Mouse (Mus musculus) lung, adult 2 months (tissue): ENCODE measurements around the gene Mrpl44. TPM values are rescaled to one million over a fixed set of nuclear protein-coding genes. Genes with fewer than 3 reads are reported as not detected.

Experiments used
- DNase-seq: peaks from one replicate; pipeline ENCODE4 v3.0.0; 2022
- H3K4me1 ChIP-seq: fragments of 200-500 bp; 2 replicates; pipeline ENCODE4 v1.6.1; 2011; ENCODE audit warnings: low read length; ENCODE audit not compliant: control insufficient read depth, insufficient read depth
- H3K4me3 ChIP-seq: fragments of 200-500 bp; replicated peaks from 2 replicates; pipeline ENCODE3; 2011; ENCODE audit warnings: low read depth, mild to moderate bottlenecking, control low read depth, low read length; ENCODE audit errors: extremely low read depth
- CTCF ChIP-seq: fragments of 200-500 bp; IDR thresholded peaks from 2 replicates; pipeline ENCODE4 v1.5.1; 2011; ENCODE audit warnings: mild to moderate bottlenecking, low read length, control low read depth; ENCODE audit not compliant: insufficient read depth
- POLR2A ChIP-seq: fragments of 200-500 bp; IDR thresholded peaks from 2 replicates; pipeline ENCODE4 v1.6.1; 2011; ENCODE audit warnings: low read depth, mild to moderate bottlenecking, control low read depth, low read length, borderline replicate concordance; ENCODE audit errors: extremely low read depth
- WGBS: fragments of 180-500 bp; shearing (Covaris S2); methylation state at CpG from one replicate; pipeline ENCODE4 v1.1.7; 2018; 5-methylcytosine and 5-hydroxymethylcytosine counted together
- polyA plus RNA-seq: library from polyadenylated mRNA; depleted of rRNA; stranded (reverse); fragments of >200 nt; gene quantifications from 2 replicates; pipeline ENCODE4 v1.2.3, GENCODE M21; 2012

The Mrpl44 gene
- polyA plus RNA-seq, 1 experiment: 9.4 TPM

- no peak for DNase-seq
- H3K4me1 ChIP-seq: peaks cover 42% of the 10 kb centered on the region
- 46% methylated on average over 7 of the region's 7 CpGs for WGBS
- H3K4me3 ChIP-seq: no peak overlapping the region
- TF ChIP-seq POLR2A: no peak
- TF ChIP-seq CTCF: no peak
These were observed 23.7 kb upstream of the Mrpl44 start for GRCm38 (mm10) chr1:79752015-79752695.

GRCm38 (mm10) chr1:79752714-79753340 is 23.0 kb upstream of the Mrpl44 start:
- no peak overlapping the region for H3K4me3 ChIP-seq
- no peak for DNase-seq
- peaks cover 45% of the 10 kb centered on the region for H3K4me1 ChIP-seq
- 59% methylated on average over 4 of the region's 4 CpGs for WGBS
- TF ChIP-seq CTCF (no peak), POLR2A (no peak)

- Histone ChIP-seq H3K4me1 (peaks cover 45% of the 10 kb centered on the region), H3K4me3 (no peak overlapping the region)
- WGBS: 88% methylated on average over 3 of the region's 3 CpGs
- no peak for DNase-seq
- TF ChIP-seq POLR2A (no peak), CTCF (no peak)
These were observed 22.4 kb upstream of the Mrpl44 start for GRCm38 (mm10) chr1:79753456-79753855.

- Histone ChIP-seq H3K4me1 (peaks cover 47% of the 10 kb centered on the region), H3K4me3 (no peak overlapping the region)
- TF ChIP-seq POLR2A: no peak
- TF ChIP-seq CTCF: no peak
- DNase-seq: no peak
- WGBS: 82% methylated on average over 3 of the region's 3 CpGs
These were observed 20.9 kb upstream of the Mrpl44 start for GRCm38 (mm10) chr1:79754936-79755335.

- DNase-seq: no peak
- Histone ChIP-seq H3K4me1 (peaks cover 46% of the 10 kb centered on the region), H3K4me3 (no peak overlapping the region)
- no peak for TF ChIP-seq POLR2A
- TF ChIP-seq CTCF: no peak
- 50% methylated on average over 2 of the region's 2 CpGs for WGBS
These were observed 20.4 kb upstream of the Mrpl44 start for GRCm38 (mm10) chr1:79755376-79755775.

- 77% methylated on average over 5 of the region's 5 CpGs for WGBS
- peaks cover 45% of the 10 kb centered on the region for H3K4me1 ChIP-seq
These were observed 19.4 kb upstream of the Mrpl44 start for GRCm38 (mm10) chr1:79756417-79756816.

GRCm38 (mm10) chr1:79757161-79757560 is 18.7 kb upstream of the Mrpl44 start:
- no peak for DNase-seq
- H3K4me3 ChIP-seq: no peak overlapping the region
- TF ChIP-seq POLR2A: no peak
- TF ChIP-seq CTCF: no peak
- 38% methylated on average over 7 of the region's 7 CpGs for WGBS
- H3K4me1 ChIP-seq: peaks cover 37% of the 10 kb centered on the region

More at GRCm38 (mm10) chr1:79756417-79756816, 19.4 kb upstream of the Mrpl44 start:
- no peak for DNase-seq
- TF ChIP-seq POLR2A: no peak
- no peak overlapping the region for H3K4me3 ChIP-seq

GRCm38 (mm10) chr1:79757597-79757996 is 18.2 kb upstream of the Mrpl44 start:
- TF ChIP-seq POLR2A (no peak), CTCF (no peak)
- Histone ChIP-seq H3K4me1 (peaks cover 35% of the 10 kb centered on the region), H3K4me3 (no peak overlapping the region)
- WGBS: 43% methylated on average over 4 of the region's 4 CpGs
- DNase-seq: no peak

GRCm38 (mm10) chr1:79759006-79759405 is 16.8 kb upstream of the Mrpl44 start:
- no peak for TF ChIP-seq POLR2A
- TF ChIP-seq CTCF: no peak

GRCm38 (mm10) chr1:79759436-79759972 is 16.3 kb upstream of the Mrpl44 start:
- DNase-seq: no peak
- TF ChIP-seq CTCF (no peak), POLR2A (no peak)
- Histone ChIP-seq H3K4me1 (peaks cover 20% of the 10 kb centered on the region), H3K4me3 (no peak overlapping the region)
- 41% methylated on average over 5 of the region's 5 CpGs for WGBS

More at GRCm38 (mm10) chr1:79759006-79759405, 16.8 kb upstream of the Mrpl44 start:
- 42% methylated on average over 2 of the region's 2 CpGs for WGBS
- H3K4me1 ChIP-seq: peaks cover 23% of the 10 kb centered on the region
- H3K4me3 ChIP-seq: no peak overlapping the region
- no peak for DNase-seq
